Mouse (Mus musculus) brain, embryonic 14.5 days (tissue): Measurements from ENCODE around the gene Shb. TPM values are rescaled to one million over a fixed set of nuclear protein-coding genes. Genes with fewer than 3 reads are reported as not detected.

Source experiments
- DNase-seq: peaks from one replicate; pipeline ENCODE4 v3.0.0-alpha.2; 2011; ENCODE audit warnings: low read depth
- CTCF ChIP-seq: fragments of 200-500 bp; IDR thresholded peaks from 2 replicates; pipeline ENCODE4 v1.5.1; 2012; ENCODE audit warnings: inconsistent platforms, mild to moderate bottlenecking, moderate library complexity, borderline replicate concordance; ENCODE audit not compliant: insufficient read depth, insufficient read length; ENCODE audit errors: extremely low read depth
- POLR2A ChIP-seq: fragments of 200-500 bp; IDR thresholded peaks from 2 replicates; pipeline ENCODE4 v1.6.1; 2012; ENCODE audit warnings: mild to moderate bottlenecking, inconsistent platforms, borderline replicate concordance; ENCODE audit not compliant: poor library complexity, insufficient read depth, insufficient read length, severe bottlenecking; ENCODE audit errors: extremely low read depth
- polyA plus RNA-seq: library from polyadenylated mRNA; depleted of rRNA; stranded (reverse); fragments of >200 nt; gene quantifications from 2 replicates; pipeline ENCODE4 v1.2.3, GENCODE M21; 2012; rRNA removed

Shb gene
- polyA plus RNA-seq, 1 experiment = 36.4 TPM

GRCm38 (mm10) chr4:45376573-45376972 is 155.7 kb downstream of the Shb start:
- TF ChIP-seq CTCF (no peak), POLR2A (no peak)
- DNase-seq = no peak

- TF ChIP-seq POLR2A (no peak), CTCF (no peak)
- DNase-seq = no peak
Measured at GRCm38 (mm10) chr4:45374879-45375278, 157.4 kb downstream of the Shb start.

Other genes starting within 250 kb of the Shb start
- gene Trmt10b, start 235.3 kb downstream of the Shb start, polyA plus RNA-seq = 11.8 and 13.6 TPM in 2 replicates
- 13.2 and 13.3 TPM in 2 replicates for gene Dcaf10, start 190.4 kb downstream of the Shb start, polyA plus RNA-seq
- 32.3 and 38.4 TPM in 2 replicates for gene Exosc3, start 189.7 kb downstream of the Shb start, polyA plus RNA-seq
- 130 and 146 TPM in 2 replicates for gene Slc25a51, start 123.7 kb downstream of the Shb start, polyA plus RNA-seq